Mouse (Mus musculus) liver, embryonic 14.5 days (tissue): Measurements from ENCODE around the gene Adamtsl4.

Source experiments
- CTCF ChIP-seq: IDR thresholded peaks from 2 replicates; pipeline ENCODE4 v1.5.1; 2016; ENCODE audit warnings: antibody characterized with exemption, low read depth, control low read depth
- EP300 ChIP-seq: IDR thresholded peaks from 2 replicates; pipeline ENCODE4 v1.6.1; 2016; ENCODE audit warnings: antibody characterized with exemption, low read depth

- TF ChIP-seq CTCF, result no peak
- TF ChIP-seq EP300, result no peak
These were observed 15.3 kb downstream of the Adamtsl4 start for GRCm38 (mm10) chr3:95672461-95672860.
